In genomic region chr9:22741967-22742366, GRCm38 (mm10) we compare ENCODE assay signal across 19 mouse cellular contexts.
DNase-seq lines count a peak whose midpoint lies in the region; ATAC-seq and TF ChIP-seq lines count a peak whose summit lies in the region.
"Had no signal": no experiment of that assay in that cellular context is flagged by ENCODE, and none has a peak within 500 bp of the region (broad histone marks: within the 10 kb centered on the region; RNA-seq: fewer than 3 reads in every experiment).

No protein-coding gene starts in this region.

- 0 out of 2 replicates have a peak, but pooled peaks cover 2% of the 10 kb centered on the region for H3K4me1 ChIP-seq in lung, embryonic 15.5 days
- H3K4me1 ChIP-seq in CH12.LX (ENCODE audit: control insufficient read depth in 1 of 2, insufficient read depth in 2 of 2) = peaks cover 5 to 13% of the 10 kb centered on the region in 2 experiments; a peak in 3 of 4 replicates
- H3K4me1 ChIP-seq in midbrain, embryonic 13.5 days (replicated peaks) = no peaks in the 10 kb centered on the region

- no peaks in the 10 kb centered on the region for H3K36me3 ChIP-seq in lung, embryonic 15.5 days
- H3K36me3 ChIP-seq in CH12.LX (replicated peaks in 1 of 2; ENCODE audit: control insufficient read depth in 1 of 2, insufficient read depth in 1 of 2, low read length in 1 of 2) = no peaks in the 10 kb centered on the region
- no peaks in the 10 kb centered on the region for H3K36me3 ChIP-seq in midbrain, embryonic 13.5 days
- H3K36me3 ChIP-seq: G1E had no signal

- in situ Hi-C loops in CH12.LX (cut with MboI; ENCODE audit: low pct_ligation_motif_present, low pct_unique_long_range_greater_than_20kb, low sequenced_read_pairs) = no loop called here

- H3K79me2 ChIP-seq in CH12.LX (replicated peaks; ENCODE audit: control insufficient read depth, extremely low read depth, insufficient read depth, poor library complexity, severe bottlenecking) = no peaks in the 10 kb centered on the region

- H3K9ac ChIP-seq in lung, embryonic 15.5 days = no peak overlapping the region
- H3K9ac ChIP-seq in CH12.LX (ENCODE audit: insufficient read depth, low read depth) = no peak overlapping the region
- no peak overlapping the region for H3K9ac ChIP-seq in midbrain, embryonic 13.5 days (replicated peaks)

- dilution Hi-C loops in CH12.LX (cut with MboI; ENCODE audit: extremely low pct_ligation_motif_present, extremely low pct_unique_long_range_greater_than_20kb, low sequenced_read_pairs) = no loop called here

- no peak overlapping the region for H3K4me2 ChIP-seq in lung, embryonic 15.5 days
- H3K4me2 ChIP-seq in CH12.LX (ENCODE audit: insufficient read depth, low read depth, poor library complexity, severe bottlenecking) = no peak overlapping the region
- H3K4me2 ChIP-seq in midbrain, embryonic 13.5 days (replicated peaks) = no peak overlapping the region

- peak; percentile 62 for TF ChIP-seq EP300 in CH12.LX (IDR thresholded peaks at IDR 0.05; ENCODE audit: low read length)

- 0 out of 2 replicates have a peak overlapping the region, but pooled peaks have one; percentile 18 for H3K27ac ChIP-seq in lung, embryonic 15.5 days
- H3K27ac ChIP-seq in CH12.LX (ENCODE audit: insufficient read depth, low read depth) = no peak overlapping the region
- no peak overlapping the region for H3K27ac ChIP-seq in midbrain, embryonic 13.5 days

- DNase-seq in lung, postnatal 4 days = no peak
- peak; percentile 42 for DNase-seq in CH12.LX (ENCODE audit: extremely low read depth)
- DNase-seq: adrenal gland, adult 2 months; adrenal gland, adult 8-10 months; adrenal gland, postnatal 10 days; adrenal gland, postnatal 14 days; adrenal gland, postnatal 25 days; adrenal gland, postnatal 36 days; B cell, adult 2 months; cerebellum, adult 11 months; cerebellum, adult 11-12 months; cerebellum, adult 18-20 months; cerebellum, adult 2 months had no signal

- ATAC-seq in lung, embryonic 15.5 days (ENCODE audit: borderline replicate concordance, extremely low read depth, low FRiP score, low TSS enrichment) = no peak
- no peak for ATAC-seq in midbrain, embryonic 13.5 days
- ATAC-seq: activated CD4-positive, CD25-positive, alpha-beta regulatory T cell, adult 4 months; CD4-positive, CD25-positive, alpha-beta regulatory T cell, adult 4 months; Patski had no signal

- 95% methylated on average over 1 of the region's 1 CpGs for WGBS in lung, embryonic 15.5 days
- 96% methylated on average over 1 of the region's 1 CpGs for WGBS in midbrain, embryonic 13.5 days

- TF ChIP-seq CTCF in CH12.LX (conservative IDR thresholded peaks at IDR 0.05 in 1 of 2, IDR thresholded peaks at IDR 0.05 in 1 of 2; ENCODE audit: low read depth in 2 of 2, low read length in 2 of 2) = no peak

- no peak overlapping the region for H3K4me3 ChIP-seq in lung, embryonic 15.5 days
- no peak overlapping the region for H3K4me3 ChIP-seq in CH12.LX (replicated peaks in 1 of 3; ENCODE audit: low read depth in 2 of 3, low read length in 2 of 3, poor library complexity in 1 of 3)
- no peak overlapping the region for H3K4me3 ChIP-seq in midbrain, embryonic 13.5 days (replicated peaks)

- no peaks in the 10 kb centered on the region for H3K27me3 ChIP-seq in lung, embryonic 15.5 days
- no peaks in the 10 kb centered on the region for H3K27me3 ChIP-seq in CH12.LX (replicated peaks)
- no peaks in the 10 kb centered on the region for H3K27me3 ChIP-seq in midbrain, embryonic 13.5 days
- H3K27me3 ChIP-seq: Patski had no signal

- TF ChIP-seq RAD21 in CH12.LX (IDR thresholded peaks at IDR 0.05; ENCODE audit: low read depth, low read length) = no peak

- no peaks in the 10 kb centered on the region for H3K9me3 ChIP-seq in lung, embryonic 15.5 days
- H3K9me3 ChIP-seq in CH12.LX (replicated peaks; ENCODE audit: low read length) = no peaks in the 10 kb centered on the region
- H3K9me3 ChIP-seq in midbrain, embryonic 13.5 days = no peaks in the 10 kb centered on the region
- H3K9me3 ChIP-seq: G1E had no signal

- no peak for TF ChIP-seq POLR2A in CH12.LX (IDR thresholded peaks at IDR 0.05; ENCODE audit: low read depth, low read length)

TF ChIP-seq in CH12.LX, 34 proteins besides CTCF, POLR2A, EP300 and RAD21:
- peak; percentile 88 for TF ChIP-seq MEF2A (IDR thresholded peaks at IDR 0.05; ENCODE audit: borderline replicate concordance, low read depth, low read length)
- TF ChIP-seq POLR2AphosphoS2 (IDR thresholded peaks at IDR 0.05; ENCODE audit: low read depth, low read length) = no peak
- TF ChIP-seq ZC3H11A (IDR thresholded peaks at IDR 0.05; ENCODE audit: low read depth, low read length) = no peak
- TF ChIP-seq ETS1 (conservative IDR thresholded peaks at IDR 0.05; ENCODE audit: low read depth, low read length) = 0 out of 2 replicates have a peak, but pooled peaks have one; percentile 36
- no peak for TF ChIP-seq MAX (IDR thresholded peaks at IDR 0.05; ENCODE audit: low read length)
- no peak for TF ChIP-seq NRF1 (IDR thresholded peaks at IDR 0.05; ENCODE audit: low read depth, low read length)
- TF ChIP-seq TCF12 (IDR thresholded peaks at IDR 0.05; ENCODE audit: low read depth, low read length) = peak; percentile 47; the same call in 1 of the 2 replicates
- no peak for TF ChIP-seq E2F4 (IDR thresholded peaks at IDR 0.05; ENCODE audit: insufficient replicate concordance, low read depth, low read length)
- no peak for TF ChIP-seq MXI1 (IDR thresholded peaks at IDR 0.05; ENCODE audit: low read depth, low read length)
- no peak for TF ChIP-seq CHD1 (IDR thresholded peaks at IDR 0.05; ENCODE audit: low read depth, low read length)
- TF ChIP-seq ZNF384 (IDR thresholded peaks at IDR 0.05; ENCODE audit: low read depth, low read length) = no peak
- peak; percentile 55 for TF ChIP-seq BHLHE40 (IDR thresholded peaks at IDR 0.05; ENCODE audit: low read depth, low read length)
- no peak for TF ChIP-seq MAFK (IDR thresholded peaks at IDR 0.05; ENCODE audit: insufficient replicate concordance, low read length)
